Mouse (Mus musculus) stomach, adult 2 months (tissue): ENCODE data around the gene Desi1. TPM values are rescaled to one million over a fixed set of nuclear protein-coding genes. Genes with fewer than 3 reads are reported as not detected.

Experiments
- polyA plus RNA-seq: library from polyadenylated mRNA; depleted of rRNA; stranded (reverse); fragments of >200 nt; gene quantifications from 2 replicates; pipeline ENCODE4 v1.2.3, GENCODE M21; 2012; rRNA removed

Desi1 gene
- 16.3 and 33.1 TPM in 2 replicates for polyA plus RNA-seq

DNA sequence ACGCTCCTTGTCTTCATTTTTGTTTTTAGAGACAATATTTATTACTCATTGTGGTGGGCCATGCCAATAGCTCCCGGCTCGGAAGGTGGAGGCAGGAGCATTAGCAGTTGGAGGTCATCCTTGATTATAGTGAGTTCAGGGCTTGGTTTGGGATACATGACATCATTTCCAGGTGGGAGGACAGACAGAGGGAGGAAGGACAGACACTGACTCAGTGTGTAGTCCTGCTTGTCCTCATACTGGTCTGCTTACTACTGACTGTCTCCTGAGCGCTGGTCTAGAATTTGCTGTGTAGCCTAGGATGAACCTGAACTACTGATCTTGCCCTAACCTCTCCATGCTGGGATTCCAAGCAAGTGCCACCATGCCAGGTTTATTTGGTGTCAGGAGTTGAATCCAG, at the start of gene Desi1:
Desi1 (minus strand) TSS at position 101 of the 400 bp plus-strand sequence.

DNA sequence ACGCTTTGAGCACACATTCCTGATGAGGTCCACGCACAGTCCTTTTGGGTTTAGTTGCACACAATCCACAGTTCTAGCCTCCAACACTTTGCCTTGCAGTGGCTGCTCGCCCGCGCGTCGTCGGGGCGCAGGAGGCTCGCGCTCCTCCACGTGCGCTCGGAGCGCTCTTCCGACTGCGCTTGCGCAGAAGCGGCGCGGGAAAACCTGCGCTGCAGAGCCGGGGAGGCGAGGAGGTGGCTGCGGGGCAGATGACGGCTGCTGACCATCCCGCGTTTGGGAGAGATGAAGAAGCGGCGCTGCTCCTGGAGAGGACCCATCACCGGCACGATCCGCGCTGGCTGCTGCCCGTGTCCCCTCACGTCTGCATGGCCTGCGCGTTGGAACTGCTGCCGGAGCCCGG, 36.2 kb upstream of the Desi1 start, which contains the start of gene Mei1:
Mei1 (plus strand) TSS at position 99 of the 400 bp plus-strand sequence.

DNA sequence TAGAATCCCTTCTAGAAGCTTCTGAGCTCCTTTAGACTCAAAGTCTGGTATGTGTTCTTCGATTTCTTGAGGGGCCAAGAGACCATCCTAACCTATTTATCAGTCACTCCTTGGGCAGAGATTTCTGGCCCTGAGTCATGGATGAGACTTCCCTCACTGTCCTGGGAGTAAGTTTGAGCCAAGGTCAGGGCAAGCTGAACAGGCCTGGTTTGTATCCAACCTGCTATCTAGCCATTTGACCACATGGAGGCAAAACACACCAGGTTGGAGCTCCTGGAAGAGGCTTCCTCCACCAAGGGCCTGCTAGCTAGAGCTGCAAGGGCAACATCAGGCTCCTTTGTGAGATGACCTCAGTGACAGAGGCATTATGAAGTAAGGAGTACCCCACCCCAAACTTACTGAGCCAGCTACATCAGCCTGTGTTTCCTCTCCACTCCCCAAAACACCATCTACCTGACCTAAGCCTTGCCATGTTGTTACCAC, 25.1 kb upstream of the Desi1 start, which contains the start of gene 4930407I10Rik:
4930407I10Rik (plus strand) TSS at position 433 of the 483 bp plus-strand sequence.

DNA sequence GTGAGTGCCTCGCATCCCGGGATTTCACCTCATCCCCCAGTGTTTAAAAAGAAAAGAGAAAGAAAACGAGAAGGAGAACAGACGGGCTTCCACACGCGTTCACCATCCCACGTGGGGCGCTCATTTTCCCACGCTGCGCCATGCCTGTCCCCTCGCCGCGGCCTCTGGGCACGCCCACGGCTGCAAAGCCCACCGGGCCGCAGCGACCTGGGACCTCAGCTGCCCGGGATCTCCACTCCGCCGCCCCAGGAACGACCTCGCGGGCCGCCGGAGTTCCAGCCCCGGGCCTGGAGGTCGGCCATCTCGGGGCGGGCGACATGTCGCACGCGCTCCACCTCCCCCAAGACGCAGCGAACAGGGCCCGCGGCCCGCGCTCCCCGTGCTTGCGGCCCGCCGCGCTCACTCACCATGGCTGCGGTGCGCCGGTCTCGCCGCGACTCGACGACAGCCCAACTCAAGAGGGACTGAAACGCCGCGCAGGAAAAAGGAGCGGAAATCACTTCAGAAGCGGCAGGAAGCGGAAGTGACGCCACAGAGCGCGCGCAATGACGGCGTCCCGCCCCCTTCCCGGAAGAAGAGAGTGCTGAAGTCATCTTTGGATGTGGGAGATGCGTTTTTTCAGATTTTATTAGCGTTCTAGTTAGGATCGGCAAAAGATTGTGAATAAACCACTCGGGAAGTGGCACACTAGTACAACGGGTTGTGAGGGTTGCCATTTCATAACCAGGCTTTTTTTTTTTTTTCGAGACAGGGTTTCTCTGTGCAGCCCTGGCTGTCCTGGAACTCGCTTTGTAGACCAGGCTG, 13.6 kb upstream of the Desi1 start, which contains the start of gene Snu13:
Snu13 (minus strand) TSS at position 519 of the 804 bp plus-strand sequence.

DNA sequence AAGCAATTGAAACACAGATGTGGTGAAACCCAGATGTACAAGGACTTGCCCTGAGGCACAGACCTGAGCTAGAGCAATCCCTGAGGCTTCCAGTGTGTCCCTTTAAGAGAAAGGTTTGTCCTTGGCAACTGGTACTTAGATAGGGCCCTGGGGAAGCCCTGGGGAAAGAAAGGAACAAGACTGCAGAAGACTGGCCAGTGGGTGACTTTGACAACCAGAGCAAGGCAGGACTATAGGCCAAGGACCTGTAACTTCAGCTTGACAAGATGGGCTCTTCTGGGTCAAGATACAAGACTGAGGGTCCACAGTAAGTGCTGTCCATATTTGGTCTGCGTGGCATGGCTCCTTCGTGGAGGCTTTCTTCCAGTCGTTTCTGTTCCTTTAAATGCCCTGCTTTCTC, 46.0 kb downstream of the Desi1 start, which contains the start of gene Xrcc6:
Xrcc6 (plus strand) TSS at position 190 of the 400 bp plus-strand sequence.

GRCm38 (mm10) chr15:81980321-81980720, 53.3 kb downstream of the Desi1 start, which contains the start of gene 1700029P11Rik:
TSS of gene 1700029P11Rik (plus strand) at chr15:81980540.

GRCm38 (mm10) chr15:81960171-81961077, 73.2 kb downstream of the Desi1 start, which contains the start of gene Pmm1:
TSS of gene Pmm1 (minus strand) at chr15:81960930.

Other genes starting within 250 kb of the Desi1 start
- gene Tef, start 231.4 kb downstream of the Desi1 start, polyA plus RNA-seq: 5.7 and 6.1 TPM in 2 replicates
- 13.6 and 13.8 TPM in 2 replicates for gene Tob2, start 175.1 kb downstream of the Desi1 start, polyA plus RNA-seq
- 20.7 and 21.6 TPM in 2 replicates for gene Phf5a, start 162.0 kb downstream of the Desi1 start, polyA plus RNA-seq
- 137 and 147 TPM in 2 replicates for gene Aco2, start 161.6 kb downstream of the Desi1 start, polyA plus RNA-seq
- 4.3 TPM in 2 replicates for gene Polr3h, start 107.6 kb downstream of the Desi1 start, polyA plus RNA-seq
- gene Csdc2, start 97.1 kb downstream of the Desi1 start, polyA plus RNA-seq: 4.6 and 4.8 TPM in 2 replicates
- gene Pmm1, start 72.9 kb downstream of the Desi1 start, polyA plus RNA-seq: 30.1 and 41.6 TPM in 2 replicates
- gene 1700029P11Rik, start 53.3 kb downstream of the Desi1 start, polyA plus RNA-seq: not detected in 2 replicates
- 5.4 and 5.5 TPM in 2 replicates for gene Xrcc6, start 46.0 kb downstream of the Desi1 start, polyA plus RNA-seq
- 22.7 and 26.4 TPM in 2 replicates for gene Snu13, start 13.7 kb upstream of the Desi1 start, polyA plus RNA-seq
- gene 4930407I10Rik, start 25.3 kb upstream of the Desi1 start, polyA plus RNA-seq: not detected in 2 replicates
- 0.04 TPM in 1 of 2 replicates, not detected in the other for gene Mei1, start 36.1 kb upstream of the Desi1 start, polyA plus RNA-seq
- gene Ccdc134, start 94.1 kb upstream of the Desi1 start, polyA plus RNA-seq: 3.5 and 4.8 TPM in 2 replicates
- 159 and 162 TPM in 2 replicates for gene Srebf2, start 113.3 kb upstream of the Desi1 start, polyA plus RNA-seq
- gene Shisa8, start 179.0 kb upstream of the Desi1 start, polyA plus RNA-seq: 0.22 and 0.34 TPM in 2 replicates
- gene Tnfrsf13c, start 190.5 kb upstream of the Desi1 start, polyA plus RNA-seq: 0.11 and 0.12 TPM in 2 replicates
- gene Cenpm, start 210.9 kb upstream of the Desi1 start, polyA plus RNA-seq: 9.3 and 11.8 TPM in 2 replicates
- gene 1500009C09Rik, start 218.5 kb upstream of the Desi1 start, polyA plus RNA-seq: 1.9 and 2.3 TPM in 2 replicates
- 0.52 and 0.78 TPM in 2 replicates for gene Sept3, start 241.0 kb upstream of the Desi1 start, polyA plus RNA-seq